Mouse (Mus musculus): ENCODE data around the gene Mdga2. TPM values are rescaled to one million over a fixed set of nuclear protein-coding genes. Genes with fewer than 3 reads are reported as not detected.

Mdga2 gene
- 0.08 and 0.14 TPM in 2 replicates for polyA plus RNA-seq (2015; fragmentation: Nextera tagmentation; extraction: Ambion mirVana)

GRCm38 (mm10) chr12:67222221-67223025 is at the start of gene Mdga2:
Gene Mdga2, minus strand, starts transcription at chr12:67222549.
- Histone ChIP-seq H3K9ac (replicated peaks; ENCODE audit: low read depth) (no peak within 1 kb of the TSS), H3K4me1 (ENCODE audit: insufficient read depth, low read depth, low read length) (peaks cover 4% of the 10 kb centered on the region; the same call in 1 of the 2 replicates), H3K27me3 (replicated peaks; ENCODE audit: insufficient read depth, low read length) (peaks cover 24% of the 10 kb centered on the region), H3K27ac (ENCODE audit: low read length) (no peak within 1 kb of the TSS), H3K4me3 (ENCODE audit: low read depth, low read length) (peak within 1 kb of the TSS; percentile 40), H3K4me2 (replicated peaks; ENCODE audit: low read depth, low read length) (peak within 1 kb of the TSS; percentile 76), H3K9me3 (ENCODE audit: low read length) (no peaks in the 10 kb centered on the region), H3K36me3 (ENCODE audit: insufficient read depth, low read length) (no peaks in the 10 kb centered on the region)
- TF ChIP-seq EP300 (IDR thresholded peaks at IDR 0.05) (no peak), CTCF (IDR thresholded peaks at IDR 0.05) (no peak)
- no peak for DNase-seq (ENCODE audit: low spot score)
- WGBS, result under 1% methylated on average over 56 of the region's 61 CpGs
- ATAC-seq, result peak; percentile 16; the same call in 1 of the 2 replicates

- Histone ChIP-seq H3K36me3 (ENCODE audit: insufficient read depth, low read length) (no peaks in the 10 kb centered on the region), H3K4me1 (ENCODE audit: insufficient read depth, low read depth, low read length) (no peaks in the 10 kb centered on the region), H3K4me3 (ENCODE audit: low read depth, low read length) (no peak overlapping the region), H3K27ac (ENCODE audit: low read length) (no peak overlapping the region), H3K4me2 (replicated peaks; ENCODE audit: low read depth, low read length) (no peak overlapping the region), H3K9ac (replicated peaks; ENCODE audit: low read depth) (no peak overlapping the region), H3K9me3 (ENCODE audit: low read length) (no peaks in the 10 kb centered on the region), H3K27me3 (replicated peaks; ENCODE audit: insufficient read depth, low read length) (no peaks in the 10 kb centered on the region)
- TF ChIP-seq CTCF (IDR thresholded peaks at IDR 0.05) (no peak), EP300 (IDR thresholded peaks at IDR 0.05) (no peak)
- DNase-seq (ENCODE audit: low spot score) (peak; percentile 8), ATAC-seq (no peak)
- 73% methylated on average over 1 of the region's 1 CpGs for WGBS
Observed at GRCm38 (mm10) chr12:67267409-67267808, 45.1 kb upstream of the Mdga2 start.

- peaks cover 24% of the 10 kb centered on the region for H3K27me3 ChIP-seq (replicated peaks; ENCODE audit: insufficient read depth, low read length)
- DNase-seq (ENCODE audit: low spot score) (no peak), ATAC-seq (no peak)
- H3K36me3 ChIP-seq (ENCODE audit: insufficient read depth, low read length), result no peaks in the 10 kb centered on the region
- peaks cover 4% of the 10 kb centered on the region; the same call in 1 of the 2 replicates for H3K4me1 ChIP-seq (ENCODE audit: insufficient read depth, low read depth, low read length)
- no peak overlapping the region for H3K4me3 ChIP-seq (ENCODE audit: low read depth, low read length)
- H3K9me3 ChIP-seq (ENCODE audit: low read length), result no peaks in the 10 kb centered on the region
- TF ChIP-seq CTCF (IDR thresholded peaks at IDR 0.05) (no peak), EP300 (IDR thresholded peaks at IDR 0.05) (no peak)
- H3K4me2 ChIP-seq (replicated peaks; ENCODE audit: low read depth, low read length), result no peak overlapping the region
- no peak overlapping the region for H3K9ac ChIP-seq (replicated peaks; ENCODE audit: low read depth)
- H3K27ac ChIP-seq (ENCODE audit: low read length), result no peak overlapping the region
- WGBS, result 28% methylated on average over 1 of the region's 1 CpGs
Observed at GRCm38 (mm10) chr12:67223530-67223929, 1.2 kb upstream of the Mdga2 start.

- Histone ChIP-seq H3K27me3 (replicated peaks; ENCODE audit: insufficient read depth, low read length) (peaks cover 24% of the 10 kb centered on the region), H3K27ac (ENCODE audit: low read length) (no peak overlapping the region), H3K9ac (replicated peaks; ENCODE audit: low read depth) (no peak overlapping the region), H3K4me1 (ENCODE audit: insufficient read depth, low read depth, low read length) (peaks cover 4% of the 10 kb centered on the region; the same call in 1 of the 2 replicates), H3K36me3 (ENCODE audit: insufficient read depth, low read length) (no peaks in the 10 kb centered on the region), H3K4me3 (ENCODE audit: low read depth, low read length) (peak overlapping the region; percentile 40), H3K9me3 (ENCODE audit: low read length) (no peaks in the 10 kb centered on the region), H3K4me2 (replicated peaks; ENCODE audit: low read depth, low read length) (peak overlapping the region; percentile 76)
- peak; percentile 17; the same call in 1 of the 2 replicates for ATAC-seq
- no peak for TF ChIP-seq EP300 (IDR thresholded peaks at IDR 0.05)
- TF ChIP-seq CTCF (IDR thresholded peaks at IDR 0.05), result no peak
- DNase-seq (ENCODE audit: low spot score), result peak; percentile 12
- 2% methylated on average over 48 of the region's 78 CpGs for WGBS
Observed at GRCm38 (mm10) chr12:67221329-67222220, 774 bp downstream of the Mdga2 start.

- DNase-seq (ENCODE audit: low spot score) (no peak), ATAC-seq (no peak)
- Histone ChIP-seq H3K36me3 (ENCODE audit: insufficient read depth, low read length) (no peaks in the 10 kb centered on the region), H3K4me1 (ENCODE audit: insufficient read depth, low read depth, low read length) (peaks cover 4% of the 10 kb centered on the region; the same call in 1 of the 2 replicates), H3K4me3 (ENCODE audit: low read depth, low read length) (peak overlapping the region; percentile 40), H3K27me3 (replicated peaks; ENCODE audit: insufficient read depth, low read length) (peaks cover 24% of the 10 kb centered on the region), H3K9me3 (ENCODE audit: low read length) (no peaks in the 10 kb centered on the region), H3K9ac (replicated peaks; ENCODE audit: low read depth) (no peak overlapping the region), H3K4me2 (replicated peaks; ENCODE audit: low read depth, low read length) (peak overlapping the region; percentile 76), H3K27ac (ENCODE audit: low read length) (no peak overlapping the region)
- under 1% methylated on average over 36 of the region's 43 CpGs for WGBS
- TF ChIP-seq CTCF (IDR thresholded peaks at IDR 0.05) (no peak), EP300 (IDR thresholded peaks at IDR 0.05) (no peak)
Observed at GRCm38 (mm10) chr12:67220641-67221231, 1.6 kb downstream of the Mdga2 start.

Data from lung, postnatal 0 days (tissue).